In genomic region chr5:130078096-130078833, GRCm38 (mm10) we compare ENCODE assay signal across 9 mouse cellular contexts. TPM values are rescaled to one million over a fixed set of nuclear protein-coding genes. Genes with fewer than 3 reads are reported as not detected.
DNase-seq lines count a peak whose midpoint lies in the region; ATAC-seq lines count a peak whose summit lies in the region.
"Had no signal": no experiment of that assay in that cellular context is flagged by ENCODE, and none has a peak within 500 bp of the region (broad histone marks: within the 10 kb centered on the region; RNA-seq: fewer than 3 reads in every experiment).

No protein-coding gene starts in this region.

- 0 out of 2 replicates have a peak overlapping the region, but pooled peaks have one; percentile 95 for H3K27ac ChIP-seq in heart, embryonic 10.5 days
- 0 out of 2 replicates have a peak overlapping the region, but pooled peaks have one; percentile 69 for H3K27ac ChIP-seq in embryonic facial prominence, embryonic 14.5 days (replicated peaks; ENCODE audit: low read depth, low read length)

- intact Hi-C loops in heart, postnatal 36 days (cut with DNase I) = loop anchor here (2.0 to 5.0 kb wide), 5 partner anchors 15 to 61 kb away; partner anchors contain the start of genes Asl and Crcp

- H3K4me1 ChIP-seq in heart, embryonic 10.5 days = peaks cover 11% of the 10 kb centered on the region
- H3K4me1 ChIP-seq in embryonic facial prominence, embryonic 14.5 days (ENCODE audit: control insufficient read depth, insufficient read depth, low read length) = peaks cover 9% of the 10 kb centered on the region; the same call in 1 of the 2 replicates

- 71% methylated on average over 9 of the region's 9 CpGs for WGBS in heart, embryonic 10.5 days
- WGBS in embryonic facial prominence, embryonic 14.5 days = 61% methylated on average over 9 of the region's 9 CpGs

- ATAC-seq in embryonic facial prominence, embryonic 14.5 days (ENCODE audit: low read depth) = no peak
- ATAC-seq in megakaryocyte, adult 5-6 weeks (ENCODE audit: poor library complexity, severe bottlenecking) = peak; percentile 31; the same call in 1 of the 2 replicates
- no peak for ATAC-seq in frontal cortex, adult (ENCODE audit: low TSS enrichment)

- 0 out of 2 replicates have a peak overlapping the region, but pooled peaks have one; percentile 11 for H3K9ac ChIP-seq in embryonic facial prominence, embryonic 14.5 days (ENCODE audit: low read depth, low read length)

- no peak overlapping the region for H3K4me3 ChIP-seq in heart, embryonic 10.5 days
- H3K4me3 ChIP-seq in embryonic facial prominence, embryonic 14.5 days (ENCODE audit: low read depth, low read length) = no peak overlapping the region

- H3K27me3 ChIP-seq in heart, embryonic 10.5 days (ENCODE audit: insufficient read depth, poor library complexity, severe bottlenecking) = peaks cover 24% of the 10 kb centered on the region; the same call in 1 of the 2 replicates
- H3K27me3 ChIP-seq in embryonic facial prominence, embryonic 14.5 days (replicated peaks; ENCODE audit: control insufficient read depth, insufficient read depth, low read length) = no peaks in the 10 kb centered on the region

- H3K9me3 ChIP-seq in heart, embryonic 10.5 days = no peaks in the 10 kb centered on the region
- peaks cover 4% of the 10 kb centered on the region for H3K9me3 ChIP-seq in embryonic facial prominence, embryonic 14.5 days (ENCODE audit: control insufficient read depth, low read length)

- peak; percentile 47 for DNase-seq in heart, embryonic 10.5 days (ENCODE audit: low spot score)
- no peak for DNase-seq in heart, postnatal 36 days
- DNase-seq in 416B (ENCODE audit: low read depth) = peak; percentile 19
- DNase-seq in embryonic facial prominence, embryonic 14.5 days (ENCODE audit: low spot score) = no peak
- no peak for DNase-seq in MN1 (ENCODE audit: low spot score)
- DNase-seq in adipocyte (ENCODE audit: low spot score) = no peak

- H3K4me2 ChIP-seq in embryonic facial prominence, embryonic 14.5 days (ENCODE audit: low read depth, low read length) = no peak overlapping the region

- peaks cover 10% of the 10 kb centered on the region for H3K36me3 ChIP-seq in heart, embryonic 10.5 days
- H3K36me3 ChIP-seq in embryonic facial prominence, embryonic 14.5 days (ENCODE audit: control insufficient read depth, insufficient read depth, low read length) = peaks cover 5% of the 10 kb centered on the region; the same call in 1 of the 2 replicates
- H3K36me3 ChIP-seq: G1E had no signal

RNA-seq across cellular contexts. Expression of gene Tpst1, which starts 5.1 kb away (rescaled TPM):
- 27.2 and 44.6 TPM in 2 replicates for polyA plus RNA-seq in heart, embryonic 10.5 days (2016; fragmentation: Nextera tagmentation; extraction: Ambion mirVana)
- 10 to 100 TPM; 12.0 to 12.8 TPM for total RNA-seq in heart, postnatal 36 days (2021)
- polyA plus RNA-seq in embryonic facial prominence, embryonic 14.5 days (2014; fragmentation: Nextera tagmentation; extraction: Ambion mirVana) = 94.0 and 102 TPM in 2 replicates
- 14.9 and 18.5 TPM in 2 replicates for total RNA-seq in megakaryocyte, adult 5-6 weeks (2015)
- 8.2 and 12.4 TPM in 2 replicates for total RNA-seq in megakaryocyte, adult 5-6 weeks (2017)
- polyA plus RNA-seq: G1E had no signal

RNA-seq across cellular contexts. Expression of gene Crcp, which starts 49.2 kb away (rescaled TPM):
- 33.1 and 39.9 TPM in 2 replicates for polyA plus RNA-seq in heart, embryonic 10.5 days (2016; fragmentation: Nextera tagmentation; extraction: Ambion mirVana)
- total RNA-seq in heart, postnatal 36 days (2021) = 10 to 100 TPM; 14.2 to 14.4 TPM
- polyA plus RNA-seq in embryonic facial prominence, embryonic 14.5 days (2014; fragmentation: Nextera tagmentation; extraction: Ambion mirVana) = 24.9 and 25.6 TPM in 2 replicates
- 49.4 and 54.0 TPM in 2 replicates for total RNA-seq in megakaryocyte, adult 5-6 weeks (2015)
- total RNA-seq in megakaryocyte, adult 5-6 weeks (2017) = 48.3 and 53.8 TPM in 2 replicates

RNA-seq across cellular contexts. Expression of gene Asl, which starts 49.2 kb away (rescaled TPM):
- 25.1 and 35.9 TPM in 2 replicates for polyA plus RNA-seq in heart, embryonic 10.5 days (2016; fragmentation: Nextera tagmentation; extraction: Ambion mirVana)
- 1 to 10 TPM; 8.4 to 9.1 TPM for total RNA-seq in heart, postnatal 36 days (2021)
- 32.1 and 35.7 TPM in 2 replicates for polyA plus RNA-seq in embryonic facial prominence, embryonic 14.5 days (2014; fragmentation: Nextera tagmentation; extraction: Ambion mirVana)
- 20.2 and 29.5 TPM in 2 replicates for total RNA-seq in megakaryocyte, adult 5-6 weeks (2015)
- 21.3 and 25.7 TPM in 2 replicates for total RNA-seq in megakaryocyte, adult 5-6 weeks (2017)

Comparison
In these comparisons a context has a peak if more than half of its experiments do, and no peak if none do; other contexts are left out.
1. DNase-seq: peak in heart, embryonic 10.5 days (single experiment) and 416B (single experiment); none in heart, postnatal 36 days (0 of 2), embryonic facial prominence, embryonic 14.5 days (single experiment), MN1 (single experiment) and adipocyte (single experiment).